Mouse (Mus musculus): ENCODE data around the gene Kif4. TPM values are rescaled to one million over a fixed set of nuclear protein-coding genes. Genes with fewer than 3 reads are reported as not detected.

Kif4 gene
- polyA plus RNA-seq, 1 experiment from 2014 or later = 21.0 TPM

Other genes with a start within 250 kb of the Kif4 start
- not detected in 2 replicates for gene Otud6a, start 196.7 kb upstream of the Kif4 start, polyA plus RNA-seq (2014; fragmentation: Nextera tagmentation; extraction: Ambion mirVana)
- 0.26 and 0.32 TPM in 2 replicates for gene Awat2, start 183.0 kb upstream of the Kif4 start, polyA plus RNA-seq (2014; fragmentation: Nextera tagmentation; extraction: Ambion mirVana)
- 34.3 and 34.8 TPM in 2 replicates for gene Igbp1, start 131.4 kb upstream of the Kif4 start, polyA plus RNA-seq (2014; fragmentation: Nextera tagmentation; extraction: Ambion mirVana)
- not detected in 2 replicates for gene Dgat2l6, start 100.9 kb upstream of the Kif4 start, polyA plus RNA-seq (2014; fragmentation: Nextera tagmentation; extraction: Ambion mirVana)
- not detected in 2 replicates for gene Awat1, start 53.5 kb upstream of the Kif4 start, polyA plus RNA-seq (2014; fragmentation: Nextera tagmentation; extraction: Ambion mirVana)
- not detected in 2 replicates for gene P2ry4, start 30.9 kb upstream of the Kif4 start, polyA plus RNA-seq (2014; fragmentation: Nextera tagmentation; extraction: Ambion mirVana)
- not detected in 2 replicates for gene Arr3, start 20.2 kb upstream of the Kif4 start, polyA plus RNA-seq (2014; fragmentation: Nextera tagmentation; extraction: Ambion mirVana)
- 136 and 161 TPM in 2 replicates for gene Pdzd11, start 831 bp downstream of the Kif4 start, polyA plus RNA-seq (2014; fragmentation: Nextera tagmentation; extraction: Ambion mirVana)
- gene Gdpd2, start 104.1 kb downstream of the Kif4 start, polyA plus RNA-seq (2014; fragmentation: Nextera tagmentation; extraction: Ambion mirVana) = 12.7 and 13.4 TPM in 2 replicates
- gene Dlg3, start 142.0 kb downstream of the Kif4 start, polyA plus RNA-seq (2014; fragmentation: Nextera tagmentation; extraction: Ambion mirVana) = 14.0 and 15.5 TPM in 2 replicates